Mouse (Mus musculus): ENCODE measurements around the gene Batf2.
A peak's percentile ranks its signal among the peaks of the same experiment; 100 is the strongest.

DNA sequence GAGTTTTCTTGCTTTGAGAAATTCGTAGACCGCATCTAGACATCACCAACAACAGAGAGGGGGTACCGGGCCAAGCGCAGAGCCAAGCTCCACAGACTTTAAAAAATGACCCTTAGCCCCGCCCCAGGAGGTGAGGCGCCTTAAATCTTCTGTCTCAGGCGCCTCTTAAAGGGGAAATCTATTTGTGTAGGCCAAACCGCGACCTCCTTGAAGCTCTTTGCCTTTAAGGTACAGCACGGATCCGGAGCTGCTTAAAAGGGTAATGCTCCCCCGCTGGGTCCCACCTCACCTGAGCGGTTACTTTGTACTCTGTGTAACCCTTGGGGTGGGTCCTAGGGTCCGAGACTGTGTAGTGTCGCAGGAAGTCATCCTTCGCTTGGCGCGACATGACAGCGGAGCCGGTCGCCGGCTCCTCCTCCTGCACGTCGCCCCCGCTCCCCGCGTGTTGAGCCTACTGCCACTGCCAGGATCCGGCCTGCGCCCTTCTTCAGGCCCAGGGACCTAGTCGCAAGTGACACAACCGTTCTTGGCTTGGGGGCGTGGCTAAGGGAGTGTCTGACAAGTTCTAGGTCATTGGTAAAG lies 12.9 kb upstream of the Batf2 start, which contains the start of gene Snx15:
- no peak for TF ChIP-seq CTCF (IDR thresholded peaks at IDR 0.05; ENCODE audit: extremely low read depth, insufficient read length, insufficient replicate concordance, low read depth, low read length)
- TF ChIP-seq POLR2A (IDR thresholded peaks at IDR 0.05; ENCODE audit: low read depth, low read length) = peak; percentile 32; the same call in 1 of the 2 replicates

Measured in small intestine, adult 2 months (tissue).